Mouse (Mus musculus) heart, postnatal 0 days (tissue): Measurements from ENCODE around the gene Cd207.

Experiments used
- CTCF ChIP-seq: IDR thresholded peaks from 2 replicates; pipeline ENCODE4 v1.5.1; 2016; ENCODE audit warnings: antibody characterized with exemption, control low read depth, low read depth
- EP300 ChIP-seq: IDR thresholded peaks from 2 replicates; pipeline ENCODE4 v1.6.1; 2016; ENCODE audit warnings: antibody characterized with exemption, low read depth

- TF ChIP-seq CTCF (no peak), EP300 (no peak)
Measured at GRCm38 (mm10) chr6:83665009-83665408, 12.6 kb downstream of the Cd207 start.
